Mouse (Mus musculus): ENCODE measurements around the gene Tdrd6. TPM values are rescaled to one million over a fixed set of nuclear protein-coding genes. Genes with fewer than 3 reads are reported as not detected.

The Tdrd6 gene
- polyA plus RNA-seq, 1 experiment from 2014 or later = 0.21 TPM

DNA sequence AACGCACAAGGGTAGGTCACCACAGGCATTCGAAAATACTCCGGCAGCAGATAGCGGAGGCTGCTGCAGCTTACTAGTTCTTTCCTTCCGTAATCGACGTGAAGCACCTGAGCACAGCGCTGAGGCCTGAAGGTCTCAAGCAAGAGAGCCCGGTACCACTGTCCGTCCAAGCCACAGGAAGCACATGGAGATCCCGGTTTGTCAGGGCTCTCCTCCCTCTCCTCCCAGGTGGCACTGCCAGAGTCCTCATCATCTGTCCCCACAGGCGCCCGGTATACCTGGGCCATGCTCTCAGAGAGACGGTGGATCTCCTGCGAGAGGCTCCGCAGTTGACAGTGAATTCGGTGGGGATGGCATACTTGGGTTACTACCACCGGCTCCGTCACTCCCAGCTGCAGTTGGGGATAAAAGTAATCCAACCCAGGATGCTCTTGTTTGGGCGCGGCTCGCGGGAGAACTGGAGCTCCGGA is 1.0 kb downstream of the Tdrd6 start:
- H3K27me3 ChIP-seq (ENCODE audit: control insufficient read depth, insufficient read depth, low read length) = peaks cover 31% of the 10 kb centered on the region
- 21% methylated on average over 24 of the region's 24 CpGs for WGBS
- H3K27ac ChIP-seq (ENCODE audit: low read depth, low read length) = no peak overlapping the region
- H3K4me1 ChIP-seq (ENCODE audit: control insufficient read depth, insufficient read depth, low read length) = peaks cover 9% of the 10 kb centered on the region
- ATAC-seq (ENCODE audit: insufficient read depth, low FRiP score, low TSS enrichment) = no peak
- peak overlapping the region; percentile 71 for H3K4me2 ChIP-seq (ENCODE audit: low read depth)
- DNase-seq (ENCODE audit: low spot score) = no peak
- H3K9me3 ChIP-seq (ENCODE audit: control insufficient read depth, low read length) = no peaks in the 10 kb centered on the region
- peak overlapping the region; percentile 38 for H3K4me3 ChIP-seq (ENCODE audit: low read depth, low read length)
- no peak overlapping the region for H3K9ac ChIP-seq (ENCODE audit: low read length)
- H3K36me3 ChIP-seq (ENCODE audit: control insufficient read depth, insufficient read depth, low read length) = no peaks in the 10 kb centered on the region

DNA sequence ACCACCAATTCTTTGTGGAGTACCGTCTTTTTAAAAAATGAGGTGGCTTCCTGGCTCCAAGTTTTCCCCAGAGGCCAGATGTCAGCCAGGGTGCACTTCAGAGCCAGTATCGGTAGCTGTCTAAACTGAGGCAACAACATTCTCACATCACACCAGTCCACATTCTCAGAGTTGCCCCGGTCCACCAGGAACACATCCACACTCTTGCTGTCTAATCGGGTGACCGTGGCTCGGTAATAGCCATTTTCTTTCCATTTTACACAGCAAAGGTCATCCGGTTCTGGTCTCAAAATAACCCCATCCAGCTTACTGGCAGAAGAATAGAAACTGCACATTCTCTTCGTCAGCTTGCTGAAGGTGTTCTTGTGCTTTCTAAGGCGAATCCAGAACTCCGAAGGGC is 1.9 kb downstream of the Tdrd6 start:
- Histone ChIP-seq H3K4me2 (ENCODE audit: low read depth) (no peak overlapping the region), H3K36me3 (ENCODE audit: control insufficient read depth, insufficient read depth, low read length) (no peaks in the 10 kb centered on the region), H3K27ac (ENCODE audit: low read depth, low read length) (no peak overlapping the region), H3K4me3 (ENCODE audit: low read depth, low read length) (no peak overlapping the region), H3K9ac (ENCODE audit: low read length) (no peak overlapping the region), H3K4me1 (ENCODE audit: control insufficient read depth, insufficient read depth, low read length) (peaks cover 9% of the 10 kb centered on the region), H3K9me3 (ENCODE audit: control insufficient read depth, low read length) (no peaks in the 10 kb centered on the region), H3K27me3 (ENCODE audit: control insufficient read depth, insufficient read depth, low read length) (peaks cover 31% of the 10 kb centered on the region)
- WGBS = 93% methylated on average over 10 of the region's 10 CpGs
- DNase-seq (ENCODE audit: low spot score) = no peak
- no peak for ATAC-seq (ENCODE audit: insufficient read depth, low FRiP score, low TSS enrichment)

DNA sequence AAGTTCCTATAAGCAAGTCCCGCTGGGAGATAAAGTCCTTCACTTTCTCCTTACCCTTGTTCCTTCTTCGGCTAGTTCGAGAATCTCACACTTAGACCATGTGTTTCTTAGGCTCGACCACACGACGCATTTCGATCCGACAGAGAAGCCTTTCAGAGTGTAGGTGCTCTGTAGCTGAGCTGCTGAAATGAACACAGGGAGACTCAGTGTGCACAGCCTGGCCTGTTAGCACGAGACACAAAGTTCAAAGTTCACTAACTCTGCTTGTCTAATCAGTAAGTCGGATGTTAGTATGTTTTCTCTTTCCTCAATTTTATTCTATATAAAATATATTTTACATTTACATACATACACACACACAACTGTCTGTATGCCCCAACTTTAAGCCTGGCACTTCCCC is 8.0 kb downstream of the Tdrd6 start:
- no peaks in the 10 kb centered on the region for H3K36me3 ChIP-seq (ENCODE audit: control insufficient read depth, insufficient read depth, low read length)
- WGBS = 94% methylated on average over 10 of the region's 10 CpGs
- ATAC-seq (ENCODE audit: insufficient read depth, low FRiP score, low TSS enrichment) (no peak), DNase-seq (ENCODE audit: low spot score) (no peak)
- no peaks in the 10 kb centered on the region for H3K27me3 ChIP-seq (ENCODE audit: control insufficient read depth, insufficient read depth, low read length)
- H3K4me1 ChIP-seq (ENCODE audit: control insufficient read depth, insufficient read depth, low read length) = no peaks in the 10 kb centered on the region
- H3K4me3 ChIP-seq (ENCODE audit: low read depth, low read length) = no peak overlapping the region
- H3K9me3 ChIP-seq (ENCODE audit: control insufficient read depth, low read length) = no peaks in the 10 kb centered on the region
- H3K27ac ChIP-seq (ENCODE audit: low read depth, low read length) = no peak overlapping the region
- no peak overlapping the region for H3K9ac ChIP-seq (ENCODE audit: low read length)
- H3K4me2 ChIP-seq (ENCODE audit: low read depth) = no peak overlapping the region

DNA sequence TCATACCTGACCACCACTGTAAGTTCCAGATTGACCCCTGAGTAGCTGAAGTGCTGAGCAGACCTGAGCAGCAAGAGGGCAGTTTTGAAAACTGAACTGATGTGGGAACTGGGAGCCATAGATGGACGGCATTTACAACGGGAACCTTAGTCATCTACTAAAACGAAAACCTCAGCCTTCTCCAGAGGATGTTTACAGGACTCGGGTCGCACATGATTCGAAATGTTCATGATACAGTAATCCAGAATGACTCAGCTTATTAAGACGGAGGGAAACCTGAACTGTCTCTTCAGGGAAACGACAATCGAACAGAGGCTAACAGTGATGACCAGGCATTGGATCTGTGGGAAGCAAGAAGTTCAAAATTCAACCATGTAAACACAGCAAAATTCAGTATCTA is 10.9 kb downstream of the Tdrd6 start:
- H3K4me3 ChIP-seq (ENCODE audit: low read depth, low read length) = no peak overlapping the region
- 86% methylated on average over 9 of the region's 9 CpGs for WGBS
- H3K4me2 ChIP-seq (ENCODE audit: low read depth) = no peak overlapping the region
- no peaks in the 10 kb centered on the region for H3K9me3 ChIP-seq (ENCODE audit: control insufficient read depth, low read length)
- no peaks in the 10 kb centered on the region for H3K27me3 ChIP-seq (ENCODE audit: control insufficient read depth, insufficient read depth, low read length)
- H3K9ac ChIP-seq (ENCODE audit: low read length) = no peak overlapping the region
- H3K27ac ChIP-seq (ENCODE audit: low read depth, low read length) = no peak overlapping the region
- DNase-seq (ENCODE audit: low spot score) (no peak), ATAC-seq (ENCODE audit: insufficient read depth, low FRiP score, low TSS enrichment) (no peak)
- H3K4me1 ChIP-seq (ENCODE audit: control insufficient read depth, insufficient read depth, low read length) = no peaks in the 10 kb centered on the region
- no peaks in the 10 kb centered on the region for H3K36me3 ChIP-seq (ENCODE audit: control insufficient read depth, insufficient read depth, low read length)

DNA sequence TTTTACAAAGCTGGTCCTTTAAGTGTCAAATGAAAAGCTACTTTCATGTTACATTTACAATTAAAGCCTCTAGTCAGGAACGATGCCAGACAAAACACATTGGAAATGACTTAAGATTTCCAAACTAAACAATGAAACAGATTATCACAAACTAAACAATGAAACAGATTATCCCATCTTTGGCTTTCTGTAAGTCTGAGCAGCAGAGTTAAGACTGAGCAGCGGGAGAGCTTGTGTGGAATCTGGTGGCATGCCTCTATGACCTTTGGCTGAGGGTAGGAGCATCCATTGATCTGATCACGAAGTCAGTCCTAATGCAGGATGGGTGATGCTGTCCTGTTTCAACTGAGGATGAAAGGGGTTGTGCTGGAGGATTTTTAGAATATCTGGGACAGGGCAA is 17.9 kb downstream of the Tdrd6 start:
- Histone ChIP-seq H3K4me1 (ENCODE audit: control insufficient read depth, insufficient read depth, low read length) (no peaks in the 10 kb centered on the region), H3K36me3 (ENCODE audit: control insufficient read depth, insufficient read depth, low read length) (no peaks in the 10 kb centered on the region), H3K4me2 (ENCODE audit: low read depth) (no peak overlapping the region), H3K27me3 (ENCODE audit: control insufficient read depth, insufficient read depth, low read length) (no peaks in the 10 kb centered on the region), H3K9ac (ENCODE audit: low read length) (no peak overlapping the region), H3K9me3 (ENCODE audit: control insufficient read depth, low read length) (no peaks in the 10 kb centered on the region), H3K4me3 (ENCODE audit: low read depth, low read length) (no peak overlapping the region), H3K27ac (ENCODE audit: low read depth, low read length) (no peak overlapping the region)
- 77% methylated on average over 3 of the region's 3 CpGs for WGBS
- ATAC-seq (ENCODE audit: insufficient read depth, low FRiP score, low TSS enrichment) = no peak
- DNase-seq (ENCODE audit: low spot score) = no peak

DNA sequence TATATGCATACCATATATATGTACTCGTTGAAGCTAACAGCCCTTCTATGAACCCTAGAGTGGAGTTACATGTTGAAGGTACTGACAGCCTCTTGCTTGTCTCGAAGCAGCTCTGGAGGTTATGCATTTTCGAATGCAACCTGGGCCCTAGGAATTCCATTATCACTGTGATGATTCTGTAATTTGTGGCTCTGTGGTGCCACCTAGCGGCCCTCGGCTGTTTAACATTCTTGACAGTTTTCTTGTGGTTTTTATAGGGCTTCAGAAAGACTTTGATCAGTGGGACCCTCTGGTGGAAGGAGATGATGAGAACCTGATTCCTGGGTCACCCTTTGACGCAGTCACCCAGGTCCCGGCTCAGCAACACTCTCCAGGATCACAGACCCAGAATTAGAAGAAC is 18.5 kb downstream of the Tdrd6 start:
- Histone ChIP-seq H3K27ac (ENCODE audit: low read depth, low read length) (no peak overlapping the region), H3K9ac (ENCODE audit: low read length) (no peak overlapping the region), H3K36me3 (ENCODE audit: control insufficient read depth, insufficient read depth, low read length) (no peaks in the 10 kb centered on the region), H3K4me1 (ENCODE audit: control insufficient read depth, insufficient read depth, low read length) (no peaks in the 10 kb centered on the region), H3K4me2 (ENCODE audit: low read depth) (no peak overlapping the region), H3K4me3 (ENCODE audit: low read depth, low read length) (no peak overlapping the region), H3K9me3 (ENCODE audit: control insufficient read depth, low read length) (no peaks in the 10 kb centered on the region), H3K27me3 (ENCODE audit: control insufficient read depth, insufficient read depth, low read length) (no peaks in the 10 kb centered on the region)
- no peak for ATAC-seq (ENCODE audit: insufficient read depth, low FRiP score, low TSS enrichment)
- peak; percentile 84 for DNase-seq (ENCODE audit: low spot score)
- WGBS = 32% methylated on average over 7 of the region's 7 CpGs

DNA sequence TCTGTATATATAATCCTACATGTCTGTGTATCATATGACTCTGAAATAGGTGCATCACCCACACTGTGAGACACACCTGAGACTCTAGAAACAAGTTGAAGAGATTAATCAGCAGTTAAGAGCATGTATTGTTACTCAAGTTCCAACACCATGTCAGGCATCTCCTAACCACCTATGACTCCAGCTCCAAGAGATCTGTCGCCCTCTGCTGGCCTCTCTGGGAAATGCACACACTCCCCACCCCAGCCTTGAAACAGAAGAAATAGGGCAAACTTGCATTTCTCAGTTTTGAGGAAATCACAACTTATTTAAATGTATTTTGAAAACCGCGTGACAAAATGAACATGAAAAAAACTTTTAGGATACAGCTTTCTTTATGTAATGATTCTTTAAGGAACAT is 23.4 kb downstream of the Tdrd6 start:
- DNase-seq (ENCODE audit: low spot score) = peak; percentile 82
- Histone ChIP-seq H3K27ac (ENCODE audit: low read depth, low read length) (no peak overlapping the region), H3K27me3 (ENCODE audit: control insufficient read depth, insufficient read depth, low read length) (no peaks in the 10 kb centered on the region), H3K4me2 (ENCODE audit: low read depth) (no peak overlapping the region), H3K4me3 (ENCODE audit: low read depth, low read length) (no peak overlapping the region), H3K9ac (ENCODE audit: low read length) (no peak overlapping the region), H3K4me1 (ENCODE audit: control insufficient read depth, insufficient read depth, low read length) (no peaks in the 10 kb centered on the region), H3K36me3 (ENCODE audit: control insufficient read depth, insufficient read depth, low read length) (no peaks in the 10 kb centered on the region), H3K9me3 (ENCODE audit: control insufficient read depth, low read length) (no peaks in the 10 kb centered on the region)
- 16% methylated on average over 3 of the region's 3 CpGs for WGBS
- no peak for ATAC-seq (ENCODE audit: insufficient read depth, low FRiP score, low TSS enrichment)

DNA sequence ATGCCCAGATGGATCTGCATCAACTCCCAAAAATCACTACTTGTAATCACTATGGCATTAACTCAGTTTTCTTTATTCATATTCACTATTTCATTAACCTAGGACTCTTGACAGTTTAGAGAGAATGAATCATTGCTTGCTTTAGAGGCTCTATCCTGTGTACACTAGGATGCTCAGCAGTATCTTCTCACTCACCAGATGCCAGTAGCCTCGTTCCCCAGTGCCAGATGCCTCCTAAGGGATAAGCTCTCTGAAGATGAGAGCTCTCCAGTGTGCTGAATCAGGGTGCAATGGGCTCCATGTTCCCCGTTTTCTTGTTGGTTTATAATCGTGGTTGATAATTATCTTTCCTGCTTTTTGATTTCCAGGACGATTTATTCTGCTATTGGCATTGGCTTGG is 31.4 kb downstream of the Tdrd6 start:
- ATAC-seq (ENCODE audit: insufficient read depth, low FRiP score, low TSS enrichment) = no peak
- Histone ChIP-seq H3K4me2 (ENCODE audit: low read depth) (no peak overlapping the region), H3K4me3 (ENCODE audit: low read depth, low read length) (no peak overlapping the region), H3K27ac (ENCODE audit: low read depth, low read length) (no peak overlapping the region), H3K36me3 (ENCODE audit: control insufficient read depth, insufficient read depth, low read length) (no peaks in the 10 kb centered on the region), H3K9me3 (ENCODE audit: control insufficient read depth, low read length) (no peaks in the 10 kb centered on the region), H3K4me1 (ENCODE audit: control insufficient read depth, insufficient read depth, low read length) (no peaks in the 10 kb centered on the region), H3K27me3 (ENCODE audit: control insufficient read depth, insufficient read depth, low read length) (no peaks in the 10 kb centered on the region), H3K9ac (ENCODE audit: low read length) (no peak overlapping the region)
- WGBS = 65% methylated on average over 4 of the region's 4 CpGs
- no peak for DNase-seq (ENCODE audit: low spot score)

DNA sequence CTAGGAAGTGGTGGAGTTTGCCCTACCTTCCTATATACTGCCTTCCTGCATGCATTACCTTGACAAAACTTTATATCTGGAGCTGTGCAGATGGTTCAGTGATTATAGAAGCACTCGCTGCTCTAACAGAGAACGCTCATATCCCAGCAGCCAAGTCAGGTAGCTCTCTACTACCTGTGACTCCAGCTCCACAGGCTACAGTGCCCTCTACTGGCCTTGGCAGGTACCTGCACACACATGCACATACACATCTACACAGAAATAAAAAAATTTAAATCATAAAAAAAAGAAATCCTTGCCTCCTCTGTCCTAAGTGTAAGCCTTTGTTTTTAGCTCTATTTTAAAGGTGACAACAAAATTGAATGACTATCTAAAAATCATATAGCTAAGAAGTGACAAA is 32.4 kb downstream of the Tdrd6 start:
- ATAC-seq (ENCODE audit: insufficient read depth, low FRiP score, low TSS enrichment) (no peak), DNase-seq (ENCODE audit: low spot score) (no peak)
- Histone ChIP-seq H3K4me1 (ENCODE audit: control insufficient read depth, insufficient read depth, low read length) (no peaks in the 10 kb centered on the region), H3K9ac (ENCODE audit: low read length) (no peak overlapping the region), H3K4me2 (ENCODE audit: low read depth) (no peak overlapping the region), H3K36me3 (ENCODE audit: control insufficient read depth, insufficient read depth, low read length) (no peaks in the 10 kb centered on the region), H3K4me3 (ENCODE audit: low read depth, low read length) (no peak overlapping the region), H3K27ac (ENCODE audit: low read depth, low read length) (no peak overlapping the region), H3K9me3 (ENCODE audit: control insufficient read depth, low read length) (no peaks in the 10 kb centered on the region), H3K27me3 (ENCODE audit: control insufficient read depth, insufficient read depth, low read length) (no peaks in the 10 kb centered on the region)
- 97% methylated on average over 2 of the region's 2 CpGs for WGBS

Measured in neural tube, embryonic 11.5 days (tissue).